Mouse (Mus musculus) cortical plate, adult 2 months (tissue): ENCODE results near the gene Man2a1.

ENCODE experiments used
- CTCF ChIP-seq: fragments of 200-500 bp; IDR thresholded peaks from 2 replicates; pipeline ENCODE4 v1.5.1; 2011; ENCODE audit warnings: mild to moderate bottlenecking, control low read depth, low read length; ENCODE audit not compliant: insufficient read depth; ENCODE audit errors: extremely low read depth
- POLR2A ChIP-seq: fragments of 200-500 bp; IDR thresholded peaks from 2 replicates; pipeline ENCODE4 v1.6.1; 2011; ENCODE audit warnings: mild to moderate bottlenecking, low read length, control low read depth; ENCODE audit not compliant: insufficient read depth; ENCODE audit errors: extremely low read depth

DNA sequence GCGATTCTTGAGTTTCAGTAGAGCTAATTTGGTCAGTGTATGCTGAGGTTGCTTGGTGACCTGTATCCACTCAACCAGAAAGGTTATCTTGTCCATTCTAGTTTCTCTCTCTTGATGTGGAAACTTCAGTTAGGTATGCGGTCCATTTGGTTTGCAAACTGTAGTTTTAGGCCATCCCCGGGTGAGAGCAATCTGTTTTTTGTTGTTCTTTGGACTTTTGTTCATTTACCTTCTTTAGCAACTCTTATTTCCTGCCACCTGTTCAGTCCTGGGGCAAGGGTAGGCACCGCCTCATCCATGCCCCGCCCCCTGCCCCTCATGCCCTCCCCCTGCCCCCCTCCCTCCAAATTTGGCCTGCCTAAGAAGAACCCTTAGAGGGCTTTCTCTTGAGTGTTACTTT is 3.6 kb downstream of the Man2a1 start:
- TF ChIP-seq CTCF (no peak), POLR2A (no peak)
